Mouse (Mus musculus): Measurements from ENCODE around the gene Wdr5b. TPM values are rescaled to one million over a fixed set of nuclear protein-coding genes. Genes with fewer than 3 reads are reported as not detected.

Wdr5b gene
- polyA plus RNA-seq, 1 experiment from 2014 or later: 6.0 TPM

Other genes starting within 250 kb of the Wdr5b start
- gene Parp14, start 169.6 kb upstream of the Wdr5b start, polyA plus RNA-seq (2015; fragmentation: Nextera tagmentation; extraction: Ambion mirVana): 1.1 and 2.0 TPM in 2 replicates
- gene Parp9, start 102.7 kb upstream of the Wdr5b start, polyA plus RNA-seq (2015; fragmentation: Nextera tagmentation; extraction: Ambion mirVana): 8.4 and 11.1 TPM in 2 replicates
- 5.5 and 8.0 TPM in 2 replicates for gene Dtx3l, start 102.0 kb upstream of the Wdr5b start, polyA plus RNA-seq (2015; fragmentation: Nextera tagmentation; extraction: Ambion mirVana)
- gene Kpna1, start 62.4 kb upstream of the Wdr5b start, polyA plus RNA-seq (2015; fragmentation: Nextera tagmentation; extraction: Ambion mirVana): 38.0 and 39.1 TPM in 2 replicates
- gene Fam162a, start 30.4 kb downstream of the Wdr5b start, polyA plus RNA-seq (2015; fragmentation: Nextera tagmentation; extraction: Ambion mirVana): 733 and 988 TPM in 2 replicates
- 64.5 and 90.8 TPM in 2 replicates for gene Ccdc58, start 30.5 kb downstream of the Wdr5b start, polyA plus RNA-seq (2015; fragmentation: Nextera tagmentation; extraction: Ambion mirVana)
- gene Csta1, start 90.1 kb downstream of the Wdr5b start, polyA plus RNA-seq (2015; fragmentation: Nextera tagmentation; extraction: Ambion mirVana): not detected in 2 replicates
- gene Stfa2l1, start 115.6 kb downstream of the Wdr5b start, polyA plus RNA-seq (2015; fragmentation: Nextera tagmentation; extraction: Ambion mirVana): 0.79 and 1.4 TPM in 2 replicates
- gene Gm5483, start 143.0 kb downstream of the Wdr5b start, polyA plus RNA-seq (2015; fragmentation: Nextera tagmentation; extraction: Ambion mirVana): 1.7 and 2.6 TPM in 2 replicates
- not detected in 2 replicates for gene Gm5416, start 169.2 kb downstream of the Wdr5b start, polyA plus RNA-seq (2015; fragmentation: Nextera tagmentation; extraction: Ambion mirVana)
- gene 2010005H15Rik, start 180.3 kb downstream of the Wdr5b start, polyA plus RNA-seq (2015; fragmentation: Nextera tagmentation; extraction: Ambion mirVana): not detected in 2 replicates
- 4.0 and 6.2 TPM in 2 replicates for gene Stfa1, start 235.8 kb downstream of the Wdr5b start, polyA plus RNA-seq (2015; fragmentation: Nextera tagmentation; extraction: Ambion mirVana)

Data from heart, embryonic 15.5 days (tissue).